Mouse (Mus musculus) myocyte (in vitro differentiated cells): Measurements from ENCODE around the gene Lpp. TPM values are rescaled to one million over a fixed set of nuclear protein-coding genes. Genes with fewer than 3 reads are reported as not detected.

ENCODE experiments used
- H3K27me3 ChIP-seq: one replicate; pipeline ENCODE4 v1.6.1; 2011; ENCODE audit not compliant: control insufficient read depth, insufficient read depth, insufficient read length
- H3K36me3 ChIP-seq: one replicate; pipeline ENCODE4 v1.6.1; 2011; ENCODE audit not compliant: control insufficient read depth, insufficient read depth
- H3K4me2 ChIP-seq: one replicate; pipeline ENCODE4 v1.6.1; 2011; ENCODE audit warnings: low read depth, control low read depth
- H3K4me3 ChIP-seq: one replicate; pipeline ENCODE4 v1.5.1; 2011; ENCODE audit warnings: mild to moderate bottlenecking, control low read depth, moderate library complexity
- H3K79me2 ChIP-seq: one replicate; pipeline ENCODE4 v1.6.1; 2011; ENCODE audit not compliant: control insufficient read depth, insufficient read depth
- H3ac ChIP-seq: one replicate; pipeline ENCODE4 v1.6.1; 2011; ENCODE audit not compliant: control insufficient read depth, insufficient read length
- CEBPB ChIP-seq: IDR thresholded peaks from 2 replicates; pipeline ENCODE4 v1.6.1; 2011; ENCODE audit warnings: mild to moderate bottlenecking, moderate library complexity; ENCODE audit not compliant: poor library complexity, insufficient read depth, severe bottlenecking
- E2F4 ChIP-seq: IDR thresholded peaks from one replicate; pipeline ENCODE4 v1.6.1; 2011; ENCODE audit warnings: mild to moderate bottlenecking, control low read depth, moderate library complexity; ENCODE audit not compliant: insufficient read depth
- MAX ChIP-seq: IDR thresholded peaks from one replicate; pipeline ENCODE4 v1.6.1; 2011; ENCODE audit warnings: low read depth, mild to moderate bottlenecking, control low read depth
- MYOD1 ChIP-seq, 3 experiments: IDR thresholded peaks; one replicate each; pipeline ENCODE4 v1.6.1; 2011; ENCODE audit warnings: control low read depth in 2 of 3, low read depth in 2 of 3, mild to moderate bottlenecking in 2 of 3, moderate library complexity in 1 of 3; ENCODE audit not compliant: insufficient read length in 2 of 3, control insufficient read depth in 1 of 3
- MYOG ChIP-seq, 3 experiments: IDR thresholded peaks; one replicate each; pipeline ENCODE4 v1.6.1; 2011; ENCODE audit warnings: control low read depth in 2 of 3, low read depth in 2 of 3, mild to moderate bottlenecking in 2 of 3; ENCODE audit not compliant: insufficient read length in 2 of 3, control insufficient read depth in 1 of 3, insufficient read depth in 1 of 3
- POLR2A ChIP-seq: IDR thresholded peaks from one replicate; pipeline ENCODE4 v1.6.1; 2011; ENCODE audit warnings: low read depth, mild to moderate bottlenecking, control low read depth, moderate library complexity; ENCODE audit not compliant: insufficient read length
- POLR2AphosphoS2 ChIP-seq: IDR thresholded peaks from one replicate; pipeline ENCODE4 v1.6.1; 2011; ENCODE audit warnings: low read depth, control low read depth; ENCODE audit not compliant: insufficient read length
- REST ChIP-seq: IDR thresholded peaks from one replicate; pipeline ENCODE4 v1.6.1; 2011; ENCODE audit warnings: mild to moderate bottlenecking, control low read depth, moderate library complexity; ENCODE audit not compliant: insufficient read depth, insufficient read length
- SRF ChIP-seq: IDR thresholded peaks from one replicate; pipeline ENCODE4 v1.6.1; 2011; ENCODE audit warnings: low read depth; ENCODE audit not compliant: control insufficient read depth, insufficient read length
- TCF12 ChIP-seq: IDR thresholded peaks from one replicate; pipeline ENCODE4 v1.6.1; 2011; ENCODE audit warnings: mild to moderate bottlenecking, control low read depth; ENCODE audit not compliant: poor library complexity, insufficient read depth, severe bottlenecking
- TCF3 ChIP-seq: IDR thresholded peaks from one replicate; pipeline ENCODE4 v1.6.1; 2011; ENCODE audit warnings: low read depth, control low read depth; ENCODE audit not compliant: insufficient read length
- USF1 ChIP-seq: IDR thresholded peaks from one replicate; pipeline ENCODE4 v1.6.1; 2011; ENCODE audit warnings: low read depth, mild to moderate bottlenecking, control low read depth, moderate library complexity
- polyA plus RNA-seq: library from polyadenylated mRNA; unstranded; fragments of >200 nt; fragmentation: generic; extraction: Trizol; gene quantifications from one replicate; pipeline ENCODE4 v1.2.1, GENCODE M21; 2012; ENCODE audit warnings: missing spikeins

The Lpp gene
- polyA plus RNA-seq, 1 experiment = 4.8 TPM

DNA sequence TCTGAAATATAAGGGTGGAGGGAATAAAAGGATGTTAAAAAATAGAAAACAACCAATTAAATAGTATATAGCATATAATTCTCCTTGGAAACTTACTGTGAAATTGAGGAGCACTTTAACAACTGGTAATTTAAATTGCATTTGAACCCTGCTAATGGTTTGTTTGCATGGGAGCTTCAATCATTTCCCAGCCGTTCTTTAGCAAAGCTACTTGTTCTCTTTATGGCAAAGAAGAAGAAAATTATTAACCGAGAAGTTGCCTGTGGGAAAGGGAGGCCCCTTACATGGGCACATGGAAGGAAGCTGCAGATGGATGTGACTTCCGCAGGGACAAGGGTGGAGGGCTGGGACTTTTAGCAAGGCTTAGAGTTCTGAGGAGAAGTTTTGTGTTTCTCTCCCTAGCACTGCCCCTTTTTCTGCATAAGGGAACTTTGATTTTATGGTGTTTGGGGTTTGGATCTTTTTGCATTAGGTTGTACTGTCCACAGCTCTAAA, 62.1 kb downstream of the Lpp start:
- H3ac ChIP-seq = no peak overlapping the region
- H3K27me3 ChIP-seq = no peaks in the 10 kb centered on the region
- H3K36me3 ChIP-seq = peaks cover 14% of the 10 kb centered on the region
- TF ChIP-seq USF1 (no peak), TCF12 (no peak), MYOD1 (IDR thresholded peaks at IDR 0.05; ENCODE audit: control insufficient read depth in 1 of 3, insufficient read length in 2 of 3, low read depth in 2 of 3) (no peak), POLR2A (no peak), SRF (no peak), REST (no peak), E2F4 (no peak), POLR2AphosphoS2 (no peak)
- no peak overlapping the region for H3K4me2 ChIP-seq
- no peak overlapping the region for H3K4me3 ChIP-seq
- peaks cover 68% of the 10 kb centered on the region for H3K79me2 ChIP-seq

DNA sequence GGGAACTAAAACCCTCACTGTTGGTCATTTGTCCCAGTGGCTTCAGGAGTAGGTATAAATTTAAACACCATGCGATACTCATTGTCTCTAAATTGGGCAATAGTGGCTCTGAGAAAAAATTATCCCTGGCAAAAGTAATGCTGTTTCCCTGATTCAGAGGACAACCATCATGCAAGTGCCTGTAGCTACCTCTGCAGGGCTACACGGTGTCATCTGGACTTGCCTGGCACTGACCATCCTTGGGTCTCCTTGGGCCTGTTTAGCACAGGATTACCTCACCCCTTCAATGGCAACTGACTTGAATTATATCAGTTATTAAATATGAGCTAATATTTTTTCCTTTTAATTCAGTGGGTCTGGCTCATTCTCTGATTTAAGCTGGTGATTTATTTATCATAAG, 70.5 kb downstream of the Lpp start:
- Histone ChIP-seq H3K27me3 (no peaks in the 10 kb centered on the region), H3K4me2 (no peak overlapping the region), H3K79me2 (peaks cover 60% of the 10 kb centered on the region), H3K4me3 (no peak overlapping the region), H3K36me3 (peaks cover 3% of the 10 kb centered on the region), H3ac (no peak overlapping the region)
- TF ChIP-seq REST = no peak
- no peak for TF ChIP-seq POLR2AphosphoS2
- no peak for TF ChIP-seq SRF
- no peak for TF ChIP-seq E2F4
- TF ChIP-seq TCF12 = no peak
- TF ChIP-seq MAX = no peak
- TF ChIP-seq POLR2A = no peak
- no peak for TF ChIP-seq MYOG (IDR thresholded peaks at IDR 0.05; ENCODE audit: control insufficient read depth in 1 of 3, insufficient read depth in 1 of 3, insufficient read length in 2 of 3, low read depth in 2 of 3)
- no peak for TF ChIP-seq TCF3
- TF ChIP-seq USF1 = no peak
- TF ChIP-seq MYOD1 (IDR thresholded peaks at IDR 0.05; ENCODE audit: control insufficient read depth in 1 of 3, insufficient read length in 2 of 3, low read depth in 2 of 3) = no peak

DNA sequence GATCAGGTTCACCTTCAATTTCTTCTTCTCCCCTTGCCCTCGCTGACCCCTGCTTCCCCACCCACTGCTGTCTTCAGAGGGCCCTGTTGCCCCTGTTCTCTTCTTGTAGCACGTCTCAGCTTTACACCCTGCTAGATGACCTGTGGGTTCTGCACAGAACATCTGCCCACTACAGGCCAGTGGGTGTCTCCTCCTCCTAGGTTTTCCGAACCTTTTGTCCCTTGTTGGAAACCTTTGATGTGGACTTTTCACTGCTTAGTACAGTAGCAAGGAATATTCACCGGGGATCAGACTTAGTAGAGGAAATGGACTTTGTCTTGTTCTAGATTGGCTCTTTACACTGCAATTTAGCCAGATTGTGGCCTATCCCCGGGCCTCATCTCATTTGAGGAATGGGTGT, 71.1 kb downstream of the Lpp start:
- peaks cover 57% of the 10 kb centered on the region for H3K79me2 ChIP-seq
- no peaks in the 10 kb centered on the region for H3K36me3 ChIP-seq
- no peaks in the 10 kb centered on the region for H3K27me3 ChIP-seq
- TF ChIP-seq POLR2AphosphoS2 (no peak), POLR2A (no peak), REST (no peak), USF1 (no peak), TCF3 (no peak), E2F4 (no peak), CEBPB (no peak), MAX (no peak)
- no peak overlapping the region for H3ac ChIP-seq
- H3K4me3 ChIP-seq = no peak overlapping the region
- H3K4me2 ChIP-seq = no peak overlapping the region

- Histone ChIP-seq H3K4me3 (no peak overlapping the region), H3ac (no peak overlapping the region), H3K79me2 (peaks cover 49% of the 10 kb centered on the region), H3K36me3 (no peaks in the 10 kb centered on the region), H3K4me2 (no peak overlapping the region), H3K27me3 (no peaks in the 10 kb centered on the region)
- TF ChIP-seq REST (no peak), USF1 (no peak), E2F4 (no peak), MYOG (IDR thresholded peaks at IDR 0.05; ENCODE audit: control insufficient read depth in 1 of 3, insufficient read depth in 1 of 3, insufficient read length in 2 of 3, low read depth in 2 of 3) (no peak), POLR2A (no peak), POLR2AphosphoS2 (no peak), CEBPB (no peak), TCF3 (no peak), MAX (no peak), SRF (no peak)
Measured at GRCm38 (mm10) chr16:24465633-24466032, 72.3 kb downstream of the Lpp start.

DNA sequence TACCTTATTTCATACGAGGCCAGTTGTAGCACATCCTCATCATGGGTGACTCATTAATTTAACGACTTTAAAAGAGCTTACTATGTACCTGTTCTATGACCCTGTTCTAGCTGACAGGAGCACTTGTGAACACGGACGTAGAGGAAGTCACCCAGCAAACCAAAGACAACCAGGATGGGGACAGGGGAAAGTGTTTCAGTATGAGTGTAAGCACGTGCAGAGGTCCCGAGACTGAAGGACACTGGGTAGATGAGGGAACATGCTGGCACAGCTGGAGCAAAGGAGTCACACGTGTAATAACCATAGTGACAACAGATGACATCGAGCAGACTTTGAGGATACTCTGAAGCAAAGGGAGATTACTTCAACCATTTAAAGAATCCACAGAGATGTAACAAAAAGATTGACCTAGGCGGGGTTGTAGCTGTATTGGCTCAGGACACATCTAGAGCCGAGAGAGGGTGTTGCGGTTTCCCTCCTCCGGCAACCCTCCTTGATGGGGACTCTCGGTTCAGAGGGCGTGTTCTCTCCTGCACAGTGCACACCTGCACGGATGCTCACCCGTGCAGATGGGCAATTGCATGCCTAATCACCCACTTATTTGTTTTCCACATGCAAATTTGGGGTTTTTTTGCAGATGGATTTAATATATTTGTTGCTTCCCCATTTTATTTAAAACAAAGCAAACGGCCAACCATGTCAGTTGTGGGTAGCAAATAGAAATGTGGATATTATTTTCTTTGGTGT, 74.4 kb downstream of the Lpp start:
- H3ac ChIP-seq = no peak overlapping the region
- TF ChIP-seq TCF3 = no peak
- TF ChIP-seq REST = no peak
- no peak for TF ChIP-seq MYOG (IDR thresholded peaks at IDR 0.05; ENCODE audit: control insufficient read depth in 1 of 3, insufficient read depth in 1 of 3, insufficient read length in 2 of 3, low read depth in 2 of 3)
- no peak for TF ChIP-seq E2F4
- no peak for TF ChIP-seq CEBPB
- no peak for TF ChIP-seq POLR2AphosphoS2
- no peak for TF ChIP-seq POLR2A
- no peak for TF ChIP-seq TCF12
- TF ChIP-seq MYOD1 (IDR thresholded peaks at IDR 0.05; ENCODE audit: control insufficient read depth in 1 of 3, insufficient read length in 2 of 3, low read depth in 2 of 3) = no peak
- no peak for TF ChIP-seq USF1
- TF ChIP-seq SRF = no peak
- TF ChIP-seq MAX = no peak
- H3K4me2 ChIP-seq = no peak overlapping the region
- H3K79me2 ChIP-seq = peaks cover 38% of the 10 kb centered on the region
- H3K36me3 ChIP-seq = peaks cover 5% of the 10 kb centered on the region
- no peak overlapping the region for H3K4me3 ChIP-seq
- no peaks in the 10 kb centered on the region for H3K27me3 ChIP-seq
